Mouse (Mus musculus): ENCODE data around the gene Sspn.

DNA sequence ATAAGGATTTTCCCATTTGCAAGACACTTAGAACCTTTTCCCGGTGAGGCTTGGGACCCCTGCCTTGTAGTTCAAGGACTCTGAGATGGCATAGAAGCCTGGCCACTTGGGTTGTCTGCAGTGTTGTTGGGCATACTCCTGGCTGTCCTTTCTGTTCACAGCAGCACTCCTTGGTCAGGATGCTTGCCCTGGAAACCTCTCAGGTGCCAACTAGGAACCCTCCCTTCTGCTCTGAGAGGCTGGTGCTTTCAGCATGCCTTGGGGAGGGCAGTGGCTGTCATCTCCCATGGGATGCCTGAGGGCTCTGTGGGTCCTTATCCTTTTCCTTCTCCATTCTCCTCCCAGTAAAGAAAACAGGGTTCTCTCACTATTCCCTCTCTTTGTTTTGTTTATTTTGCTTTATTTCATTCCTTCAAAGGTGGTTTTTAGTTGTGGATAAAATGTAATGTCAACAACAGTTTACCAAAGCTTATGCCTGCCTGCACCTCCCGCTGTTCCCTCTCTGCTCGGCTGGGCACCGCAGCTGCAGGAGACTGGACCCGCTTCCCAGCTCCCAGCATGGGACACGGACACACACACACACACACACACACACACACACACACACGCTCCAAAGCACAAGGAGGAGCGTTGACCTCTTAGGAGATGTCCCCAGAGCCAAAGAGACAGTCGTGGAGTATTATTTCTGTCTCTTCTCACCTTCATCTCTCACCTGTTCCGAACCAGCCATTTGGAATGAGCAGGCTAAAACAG is 77.9 kb downstream of the Sspn start:
- TF ChIP-seq ZC3H11A (IDR thresholded peaks at IDR 0.05; ENCODE audit: borderline replicate concordance, low read depth, low read length) (no peak), CHD2 (IDR thresholded peaks at IDR 0.05; ENCODE audit: low read depth, low read length) (no peak), MAFK (IDR thresholded peaks at IDR 0.05; ENCODE audit: insufficient read depth, low read depth, low read length) (no peak), HCFC1 (IDR thresholded peaks at IDR 0.05; ENCODE audit: borderline replicate concordance, insufficient read depth, low read length) (no peak)
